Mouse (Mus musculus) kidney, postnatal 36 days (tissue): ENCODE data around the gene Ppil1.
"Not testable (repeated sequence)": the region's sequence is repeated elsewhere in the genome, so short reads cannot be mapped to it uniquely, and the experiment has no call there.

Experiments
- DNase-seq, 2 experiments: peaks; one replicate each; pipeline ENCODE4 v3.0.0; 2021 to 2022; ENCODE audit warnings: mixed read lengths in 2 of 2

The Ppil1 gene

DNA sequence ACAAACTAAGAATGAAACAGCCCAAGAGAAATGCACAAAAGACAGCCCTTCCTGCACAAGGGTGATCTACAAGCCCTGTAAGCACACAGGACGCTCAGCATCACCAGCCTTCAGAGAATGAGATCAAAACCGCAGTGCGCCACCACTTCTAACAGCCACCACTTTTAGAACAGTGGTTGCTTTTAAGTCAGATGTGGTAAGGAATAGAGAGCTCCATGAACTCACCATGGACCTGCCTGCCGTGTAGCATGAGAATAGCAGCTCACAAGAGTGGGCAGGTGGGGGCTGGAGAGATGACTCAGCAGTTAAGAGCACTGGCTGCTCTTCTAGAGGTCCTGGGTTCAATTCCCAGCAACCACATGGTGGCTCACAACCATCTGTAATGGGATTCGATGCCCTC lies 16.4 kb upstream of the Ppil1 start:
- DNase-seq, result no peak

DNA sequence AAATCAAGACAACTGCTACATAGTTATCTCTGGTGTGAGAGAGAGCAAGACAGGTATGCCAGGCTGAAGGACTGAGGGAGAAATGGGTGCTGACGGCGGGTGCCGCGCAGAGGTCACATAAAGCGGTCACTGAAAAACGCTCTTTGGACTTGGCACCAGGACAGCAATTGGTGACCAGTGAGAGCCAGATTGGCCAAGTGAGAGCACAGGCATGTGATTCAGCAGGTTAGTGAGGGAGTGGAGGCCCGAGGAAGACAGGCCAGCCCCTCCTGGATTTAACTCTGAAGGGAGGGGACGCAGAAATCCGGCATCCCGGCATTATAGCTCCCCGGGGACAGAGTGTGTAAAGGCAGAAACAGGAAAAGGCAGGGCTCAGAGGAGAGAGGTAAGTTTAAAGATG lies 9.9 kb upstream of the Ppil1 start:
- DNase-seq, result peak; percentile 90 to 94

DNA sequence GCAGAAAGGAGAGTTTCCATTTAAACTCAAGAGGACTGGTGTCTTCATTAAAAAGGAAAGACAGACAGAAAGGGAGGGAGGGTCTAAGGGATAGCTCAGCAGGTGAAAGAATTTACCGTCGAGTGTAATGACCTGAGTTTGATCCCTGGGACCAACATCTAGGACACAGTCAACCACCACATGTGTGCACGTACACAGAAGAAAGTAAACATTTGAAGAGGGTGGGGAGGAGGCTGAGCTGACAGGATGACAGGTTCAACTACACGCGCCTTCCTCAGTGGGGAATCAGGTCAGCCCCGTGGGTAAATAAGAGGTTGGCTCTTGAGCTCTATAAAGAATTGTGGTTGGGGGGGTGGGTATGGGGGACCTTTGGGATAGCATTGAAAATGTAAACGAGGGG lies 9.2 kb upstream of the Ppil1 start:
- no peak for DNase-seq

DNA sequence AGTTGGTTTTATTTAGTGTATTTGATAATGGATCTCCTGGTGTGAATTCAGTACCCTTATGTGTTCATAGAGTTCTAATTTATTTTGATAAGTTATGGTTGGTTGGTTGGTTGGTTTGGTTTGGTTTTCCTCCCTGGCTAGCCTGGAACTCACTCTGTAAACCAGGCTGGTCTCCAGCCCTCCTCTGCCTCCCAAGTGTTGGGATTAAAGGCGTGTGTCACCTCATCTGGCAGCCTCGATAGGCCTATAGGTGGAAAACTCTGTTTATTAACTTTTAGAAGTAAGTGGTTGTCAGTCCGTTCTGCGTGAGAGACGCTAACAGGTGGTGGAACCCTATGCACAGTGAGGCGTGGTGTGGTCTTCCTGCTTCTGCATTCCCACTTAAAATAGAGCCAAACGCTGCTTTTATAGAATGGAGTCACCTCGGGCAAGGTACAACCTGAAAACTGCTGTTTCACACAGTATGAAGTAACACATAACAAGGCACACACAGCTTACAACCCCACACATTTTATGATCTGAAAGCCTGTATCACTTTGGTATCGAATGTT lies 6.2 kb upstream of the Ppil1 start:
- DNase-seq, result no peak

DNA sequence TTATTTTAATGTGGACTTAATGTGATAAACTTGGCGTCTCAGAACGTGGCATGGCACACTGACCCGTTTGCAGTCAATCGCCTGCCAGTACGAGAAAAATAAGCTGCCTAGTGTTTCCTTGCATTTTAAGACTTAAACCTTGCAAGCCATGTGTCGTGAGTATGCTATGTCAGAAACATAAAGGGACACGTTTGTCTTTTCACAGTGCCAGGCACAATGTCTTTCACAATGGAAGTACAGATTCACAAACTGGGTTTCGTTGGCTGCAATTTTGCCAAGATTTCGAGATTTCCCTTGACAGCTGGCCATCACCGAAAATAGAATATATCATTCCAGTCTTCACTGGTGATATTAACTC lies 5.3 kb upstream of the Ppil1 start:
- no peak for DNase-seq

DNA sequence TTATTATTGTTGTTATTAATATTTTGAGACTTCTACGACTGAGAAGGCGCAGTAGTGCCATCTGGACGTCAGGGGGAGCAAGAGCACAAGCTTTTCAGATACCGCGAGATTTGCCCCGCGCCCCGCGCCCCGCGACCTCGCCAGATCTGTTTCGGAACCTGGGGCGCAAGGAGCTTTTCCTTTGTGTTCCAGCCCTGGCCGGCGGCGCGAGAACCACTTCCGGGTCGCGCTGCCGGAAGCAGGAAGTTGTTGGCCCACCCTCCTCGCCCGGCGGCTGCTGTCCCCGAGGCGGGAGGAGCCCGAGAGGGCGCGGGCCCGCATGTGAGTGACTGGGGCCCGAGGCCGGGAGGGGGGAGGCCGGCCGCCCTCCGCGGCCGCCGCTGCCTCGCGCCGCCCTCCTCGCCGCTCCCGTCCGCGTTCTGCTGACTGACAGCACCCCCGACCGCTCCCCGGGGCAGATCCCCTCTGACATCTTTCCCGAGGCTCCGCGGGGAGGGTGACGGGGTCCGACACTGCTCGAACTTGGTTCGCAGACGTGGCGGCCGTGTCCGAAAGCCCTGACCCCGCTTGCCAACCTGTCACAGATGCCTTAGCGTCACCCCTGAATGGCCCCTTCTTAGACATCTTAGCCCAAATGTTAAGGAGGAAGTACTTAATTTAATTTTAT lies 4.8 kb upstream of the Ppil1 start, which contains the start of gene BC004004:
BC004004 (plus strand) TSS at position 107 of the 667 bp plus-strand sequence.
- peak; percentile 97 for DNase-seq

DNA sequence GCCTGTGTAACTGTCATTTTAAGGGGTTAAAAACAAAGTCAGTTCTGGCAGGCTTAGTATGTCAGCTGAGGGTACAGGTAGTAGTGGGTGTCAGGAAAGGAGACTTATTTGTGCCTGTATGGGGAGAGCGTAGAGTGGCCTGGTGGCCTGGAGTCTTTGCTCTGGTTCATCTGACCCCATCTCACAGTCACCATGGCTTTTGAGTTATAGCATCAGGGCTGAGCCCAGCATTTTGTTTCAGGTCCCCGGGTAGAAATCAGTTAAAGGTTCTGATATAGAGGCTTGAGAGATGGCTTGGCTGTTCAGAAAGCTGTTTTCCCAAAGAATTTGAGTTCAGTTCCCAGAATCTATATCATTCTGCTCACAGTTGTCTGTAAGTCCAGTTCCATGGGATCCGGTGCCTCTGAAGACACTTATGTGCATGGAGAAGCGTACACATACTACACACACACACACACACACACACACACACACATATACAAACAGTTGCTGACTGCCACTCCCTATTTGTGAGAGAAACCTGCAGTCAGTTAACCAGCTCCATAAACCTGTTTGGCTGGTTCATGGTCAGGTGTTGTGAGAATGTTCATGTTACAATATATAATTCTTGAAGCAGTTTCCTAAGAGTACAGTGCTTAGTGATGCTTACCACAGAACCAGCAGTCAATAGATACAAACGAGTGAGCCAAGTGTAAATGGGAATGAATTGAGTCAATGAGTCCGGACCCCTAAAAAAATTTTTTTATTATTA lies 4.1 kb upstream of the Ppil1 start:
- DNase-seq, result peak in 1 of 2 experiments; percentile 39

DNA sequence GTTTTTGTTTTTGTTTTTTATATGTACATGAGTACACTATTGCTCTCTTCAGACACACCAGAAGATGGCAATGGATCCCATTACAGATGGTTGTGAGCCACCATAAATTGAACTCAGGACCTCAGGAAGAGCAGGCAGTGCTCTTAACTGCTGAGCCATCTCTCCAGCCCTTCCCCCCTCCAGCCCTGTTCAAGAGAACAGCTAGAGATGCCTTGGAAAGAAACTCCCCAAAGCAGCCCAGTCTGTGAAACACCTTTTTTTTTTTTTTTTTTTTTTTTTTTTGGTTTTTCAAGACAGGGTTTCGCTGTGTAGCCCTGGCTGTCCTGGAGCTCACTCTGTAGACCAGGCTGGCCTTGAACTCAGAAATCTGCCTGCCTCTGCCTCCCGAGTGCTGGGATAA lies 3.1 kb upstream of the Ppil1 start:
- DNase-seq, result not testable (repeated sequence)

DNA sequence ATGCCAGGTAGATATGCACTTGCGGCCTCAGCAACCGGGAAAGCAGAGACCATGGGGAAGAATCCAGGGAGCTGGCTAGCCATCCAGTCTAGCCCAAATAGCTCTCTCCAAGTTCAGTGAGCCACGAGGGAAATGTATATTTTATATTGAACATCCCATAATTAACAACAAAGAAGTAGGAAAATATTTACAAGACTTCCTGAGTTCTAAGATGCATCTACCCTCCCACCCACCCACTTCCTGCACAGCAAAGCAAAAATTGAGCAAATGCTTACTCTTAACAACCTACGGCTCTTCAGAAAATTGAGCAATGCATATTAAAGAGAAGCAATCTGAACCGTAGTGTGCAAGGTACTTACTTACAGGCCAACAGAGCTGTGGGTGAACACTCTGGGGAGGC lies 774 bp upstream of the Ppil1 start:
- no peak for DNase-seq

DNA sequence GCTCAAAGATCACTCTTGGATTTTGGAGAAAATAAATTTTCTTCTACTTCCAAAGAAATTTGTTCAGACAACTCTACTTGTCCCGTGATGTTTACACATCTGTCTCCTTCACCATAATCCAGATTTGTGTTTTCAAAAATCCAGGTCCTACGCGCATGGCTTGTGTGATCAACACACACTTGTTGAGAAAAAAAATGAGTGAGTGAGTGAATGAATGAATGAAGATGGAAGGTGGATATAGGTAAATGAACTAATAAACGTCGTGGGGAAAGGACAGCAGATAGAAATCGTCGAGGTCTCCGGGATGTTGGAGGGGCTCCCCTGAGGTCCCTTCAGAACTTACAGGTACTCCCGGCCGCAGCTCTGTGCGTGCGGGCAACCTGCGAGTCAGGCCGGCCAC lies 569 bp downstream of the Ppil1 start:
- no peak for DNase-seq

DNA sequence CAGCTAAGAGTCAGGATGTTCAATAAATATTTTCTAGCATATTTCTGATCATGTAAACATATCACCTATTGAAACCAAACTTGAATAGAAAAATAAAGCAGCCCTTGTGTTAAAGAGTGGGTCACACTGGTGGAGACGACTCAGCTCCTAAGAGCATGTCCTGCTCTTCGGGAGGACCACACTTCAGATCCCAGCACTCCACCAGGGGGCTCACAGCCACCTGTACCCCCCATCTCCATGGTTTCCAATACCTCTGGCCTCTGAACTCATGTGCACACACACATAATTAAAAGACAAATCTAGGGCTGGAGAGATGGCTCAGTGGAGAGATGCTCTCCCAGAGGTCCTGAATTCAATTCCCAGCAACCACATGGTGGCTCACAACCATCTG lies 1.7 kb downstream of the Ppil1 start:
- no peak for DNase-seq

DNA sequence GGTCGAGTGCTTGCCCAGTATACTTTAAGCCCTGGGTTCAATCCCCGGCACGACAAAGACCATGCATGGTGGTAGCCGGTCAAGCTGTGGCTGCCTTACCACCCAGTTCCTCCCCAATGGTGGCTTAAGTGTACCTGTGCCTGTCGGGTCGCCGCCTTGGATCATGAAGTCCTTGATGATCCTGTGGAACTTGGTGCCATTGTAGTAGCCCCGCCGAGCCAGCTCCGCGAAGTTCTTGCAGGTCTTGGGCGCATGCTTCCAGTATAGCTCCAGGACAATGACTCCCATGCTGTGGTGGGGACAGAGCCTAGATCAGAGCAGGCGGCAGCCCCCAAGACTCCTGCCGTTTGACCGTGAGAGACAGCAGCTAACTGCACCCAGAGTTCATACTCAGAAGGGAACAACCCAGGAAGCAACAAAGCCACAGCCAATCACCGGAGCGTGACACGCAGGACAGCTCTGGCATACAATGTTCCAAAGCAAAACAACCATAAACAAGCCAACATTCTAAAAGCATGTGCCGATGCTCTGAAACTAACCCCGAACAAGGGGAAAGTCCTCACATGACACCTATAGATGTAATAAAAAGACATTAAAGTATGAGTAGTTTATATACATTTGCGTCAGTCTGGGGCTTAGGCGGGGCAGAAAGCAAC lies 2.3 kb downstream of the Ppil1 start:
- DNase-seq, result no peak

DNA sequence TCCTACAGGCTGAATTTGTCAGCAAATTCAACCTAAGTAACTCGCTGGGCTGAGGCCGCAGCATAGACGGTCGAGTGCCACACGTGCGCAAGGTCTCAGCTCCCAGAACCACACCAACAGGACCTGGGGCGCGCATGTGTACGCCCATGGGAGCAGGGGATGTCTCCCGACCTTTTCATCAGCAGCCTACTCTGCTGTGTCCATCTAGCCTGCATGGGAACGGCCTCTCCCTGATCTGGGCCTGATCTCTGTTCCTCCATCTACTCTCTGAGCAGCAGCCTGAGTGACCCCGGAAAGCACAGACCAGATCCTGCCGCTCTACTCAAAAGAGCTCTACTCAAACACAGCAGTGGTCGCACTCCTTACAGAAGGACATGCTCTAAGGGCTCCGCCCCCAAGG lies 3.5 kb downstream of the Ppil1 start:
- peak in 1 of 2 experiments; percentile 51 for DNase-seq

DNA sequence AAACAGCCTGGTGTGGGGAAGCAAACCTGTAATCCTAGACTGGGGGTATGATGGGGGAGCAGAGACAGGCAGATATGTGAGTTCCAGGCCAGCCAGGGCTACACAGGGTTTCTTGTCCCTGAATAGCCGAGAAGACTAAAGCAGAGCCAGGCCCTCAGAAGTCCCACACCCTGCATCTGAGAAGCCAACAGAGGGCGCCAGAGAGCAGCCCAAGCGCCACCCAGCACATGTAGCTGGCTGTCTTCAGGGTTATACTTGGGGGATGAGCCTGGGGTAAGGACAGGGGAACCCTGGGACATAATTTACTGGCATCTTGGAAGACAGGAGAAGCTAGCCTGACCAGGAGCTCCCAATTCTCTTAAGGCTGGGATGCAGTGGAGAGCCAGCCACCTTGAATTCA lies 4.5 kb downstream of the Ppil1 start:
- peak; percentile 80 to 93 for DNase-seq

DNA sequence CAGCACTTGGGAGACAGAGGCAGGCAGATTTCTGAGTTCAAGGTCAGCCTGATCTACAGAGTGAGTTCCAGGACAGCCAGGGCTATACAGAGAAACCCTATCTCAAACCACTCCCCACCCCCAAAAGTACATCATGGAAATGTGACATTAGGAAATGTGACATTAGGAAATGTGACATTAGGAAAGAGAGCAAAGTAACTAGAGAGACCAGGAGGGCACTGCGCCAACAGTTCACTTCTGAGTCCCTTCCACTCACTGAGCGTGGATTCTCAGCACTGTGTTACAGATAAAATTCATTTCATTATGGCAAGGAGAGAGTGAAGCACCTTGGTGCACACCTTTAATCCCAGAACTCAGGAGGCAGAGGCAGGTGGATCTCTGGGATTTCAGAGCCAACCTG lies 5.1 kb downstream of the Ppil1 start:
- DNase-seq, result no peak

DNA sequence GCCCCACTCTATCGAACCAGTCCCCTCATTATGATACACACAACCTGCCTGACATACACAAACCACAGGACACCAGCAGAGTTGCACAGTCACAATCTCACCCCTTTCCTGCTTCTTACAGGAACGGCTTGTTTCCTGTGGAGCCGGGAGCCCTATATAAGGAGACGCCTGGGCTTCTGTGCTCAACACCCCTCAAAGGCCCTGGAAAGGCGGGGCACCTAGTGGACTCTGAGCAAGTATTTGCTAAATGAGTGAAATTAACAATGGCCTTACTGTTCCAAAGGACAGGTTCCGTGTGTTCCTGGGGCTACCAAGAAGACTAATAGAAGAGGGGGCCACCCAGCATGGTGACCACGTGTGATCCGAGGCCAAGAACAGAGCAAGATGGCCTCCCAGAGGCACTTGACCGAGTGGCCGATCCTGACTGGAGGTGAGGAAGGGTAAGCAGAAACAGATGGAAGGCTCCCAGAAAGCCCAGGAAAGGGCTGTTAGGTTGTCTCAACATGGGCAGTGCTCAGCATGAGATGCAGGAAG lies 5.9 kb downstream of the Ppil1 start:
- no peak for DNase-seq

DNA sequence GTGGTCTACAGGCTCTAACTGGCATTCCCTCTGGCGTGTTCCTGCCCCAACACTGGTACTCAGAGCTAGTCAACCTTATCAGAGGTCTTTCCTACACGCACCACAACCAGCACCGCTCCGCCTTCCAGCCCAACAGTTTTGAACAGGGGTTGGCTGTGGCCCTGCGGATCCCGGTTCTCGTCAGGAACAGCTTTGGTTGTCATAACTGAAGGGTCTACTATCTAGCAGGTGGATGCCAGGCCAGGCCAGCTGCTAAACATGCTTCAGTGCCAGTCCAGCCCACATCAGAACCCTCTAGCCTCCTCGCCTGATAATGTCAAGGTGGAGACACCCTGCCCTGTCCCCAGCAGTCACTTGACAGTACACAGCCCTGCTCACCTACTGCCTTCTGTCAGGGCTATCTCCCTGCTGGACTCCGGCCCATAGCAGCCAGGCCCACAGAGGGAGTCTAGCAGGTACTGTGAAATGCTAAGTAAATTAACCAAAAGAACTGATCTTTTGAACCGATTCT lies 6.9 kb downstream of the Ppil1 start:
- DNase-seq, result peak; percentile 40 to 44

DNA sequence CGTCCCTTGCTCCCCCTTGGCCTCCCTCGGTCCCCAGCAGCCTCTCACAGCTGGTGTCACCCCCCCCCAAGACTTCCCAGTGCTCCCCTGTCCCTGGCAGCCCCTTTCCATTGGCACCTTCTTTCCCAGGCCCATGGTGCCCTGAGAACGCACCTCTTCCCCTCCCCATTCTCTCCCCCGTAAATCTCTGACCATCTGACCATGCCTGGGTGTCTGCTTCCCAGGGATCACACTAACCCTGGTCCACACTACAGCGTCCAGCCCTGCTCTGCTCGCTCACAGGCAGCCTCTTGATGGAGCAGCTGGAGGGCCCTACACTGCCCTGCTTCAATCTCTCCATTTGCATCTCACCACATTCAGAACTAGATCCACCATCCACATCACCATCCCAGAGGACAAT lies 7.5 kb downstream of the Ppil1 start:
- DNase-seq, result no peak

DNA sequence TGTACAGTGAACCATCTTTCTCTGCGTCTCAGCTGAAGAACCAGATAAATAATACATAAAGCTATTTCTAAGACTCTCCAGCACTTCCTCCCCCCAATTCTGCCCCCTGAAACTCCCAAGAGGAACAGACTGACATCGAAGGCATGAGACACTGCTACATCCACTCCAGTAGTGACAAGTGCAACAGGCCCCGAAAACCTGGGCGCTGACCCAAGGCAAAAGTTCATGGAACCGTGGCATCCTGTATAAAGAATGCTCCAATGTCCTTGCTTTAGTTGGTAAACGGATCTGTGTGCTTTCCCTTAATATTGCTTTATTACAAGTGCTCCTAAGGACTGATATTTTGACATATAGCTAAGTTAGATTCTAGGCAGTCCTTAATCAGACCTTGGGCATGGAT lies 9.2 kb downstream of the Ppil1 start:
- DNase-seq, result peak in 1 of 2 experiments; percentile 56

DNA sequence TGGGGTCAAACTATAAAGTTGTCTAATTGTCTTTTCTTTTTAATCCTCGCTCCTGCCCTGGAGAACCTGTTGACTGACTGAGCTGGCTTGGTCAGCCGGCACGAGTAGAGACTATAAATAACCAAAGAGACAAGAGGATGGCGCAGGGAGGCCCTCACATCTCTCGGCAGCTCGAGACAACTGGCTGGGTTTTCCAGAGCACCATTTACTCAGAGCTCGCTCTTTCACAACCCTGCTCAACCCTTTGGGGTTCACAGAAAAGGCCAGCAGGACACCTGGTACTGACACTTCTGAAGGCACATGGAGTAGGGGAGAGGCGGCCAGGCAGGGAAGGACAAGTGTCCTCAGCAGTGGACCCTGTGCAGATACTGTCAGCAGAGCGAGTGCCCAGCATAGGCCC lies 10.3 kb downstream of the Ppil1 start:
- DNase-seq, result no peak

DNA sequence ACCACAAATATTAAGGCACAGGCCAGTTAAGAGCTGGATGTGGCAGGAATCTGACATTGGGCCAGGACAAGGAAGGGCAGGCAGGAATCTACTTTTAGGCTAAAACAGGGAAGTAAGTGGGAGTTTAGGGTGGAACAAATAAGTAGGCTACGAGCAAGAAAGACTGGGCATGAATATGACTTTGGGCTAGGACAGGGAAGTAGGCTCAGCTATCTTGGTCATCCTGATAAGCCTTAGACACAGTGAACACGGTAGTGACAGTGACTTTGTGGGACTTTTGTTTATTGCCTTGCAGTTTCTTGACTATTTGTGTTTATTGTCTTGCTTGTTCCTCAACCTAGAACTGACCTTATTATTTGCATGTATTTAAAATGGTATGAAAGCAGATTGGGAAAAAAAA lies 10.8 kb downstream of the Ppil1 start:
- no peak for DNase-seq

DNA sequence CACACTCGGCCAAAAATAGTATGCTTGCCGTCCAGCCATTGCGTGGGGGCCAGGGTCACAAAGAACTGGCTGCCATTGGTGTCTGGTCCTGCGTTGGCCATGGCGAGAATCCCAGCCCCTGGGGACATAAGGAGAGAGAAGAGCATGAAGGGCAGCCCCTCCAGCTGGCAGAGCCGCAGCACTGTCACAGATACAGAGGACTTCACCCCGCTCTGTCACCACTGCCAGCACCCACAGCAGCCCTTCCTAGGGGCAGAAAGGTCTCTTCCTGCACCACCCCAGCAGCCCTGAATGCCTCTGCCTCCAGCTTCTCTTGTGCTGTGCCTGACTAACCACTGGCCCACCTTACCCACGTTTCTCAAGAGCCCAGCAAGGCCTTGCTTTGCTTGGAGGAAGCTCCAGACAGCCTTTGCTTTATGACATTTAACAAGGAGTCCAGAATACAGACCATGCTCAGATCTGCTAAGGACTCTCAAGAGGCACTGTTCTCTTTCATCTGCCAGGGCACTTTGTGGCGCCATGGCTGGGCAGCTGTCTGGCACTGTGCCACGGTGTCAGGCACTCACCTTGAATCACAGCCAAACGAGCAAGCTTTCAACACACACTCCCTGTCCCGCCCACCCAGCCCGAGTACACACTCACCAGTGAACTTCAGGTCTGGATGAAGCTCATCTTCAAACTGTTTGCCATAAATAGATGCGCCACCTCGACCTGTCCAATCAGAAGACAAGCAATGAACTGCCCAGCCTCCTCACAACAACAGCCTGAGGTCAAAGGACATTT lies 12.2 kb downstream of the Ppil1 start:
- peak; percentile 91 to 92 for DNase-seq

DNA sequence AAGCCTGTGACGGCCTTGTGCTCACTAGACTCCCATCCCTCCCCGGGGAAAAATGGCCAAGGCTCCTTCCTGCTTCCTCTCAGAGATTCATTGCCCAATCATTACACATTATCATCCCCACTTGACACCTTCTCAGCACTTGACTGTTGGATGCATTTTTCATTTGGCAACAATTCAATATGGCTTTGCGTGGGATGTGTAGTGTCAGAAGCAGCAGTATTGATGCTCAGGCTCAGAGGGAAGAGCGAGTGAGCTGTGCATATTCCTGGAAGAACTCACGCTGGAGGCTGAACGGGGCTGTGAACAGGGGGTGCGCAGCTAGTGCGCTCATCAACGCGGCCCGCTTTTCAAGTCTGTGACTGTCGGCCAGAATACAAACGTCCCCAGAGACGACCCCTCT lies 13.0 kb downstream of the Ppil1 start:
- DNase-seq, result not testable (repeated sequence)
